Mouse (Mus musculus): Measurements from ENCODE around the gene Sgtb. TPM values are rescaled to one million over a fixed set of nuclear protein-coding genes. Genes with fewer than 3 reads are reported as not detected.

Sgtb gene
- polyA plus RNA-seq (2015; fragmentation: Nextera tagmentation; extraction: Ambion mirVana), result 4.9 and 5.6 TPM in 2 replicates

- Histone ChIP-seq H3K27ac (peak within 1 kb of the TSS; percentile 71), H3K4me1 (peaks cover 15% of the 10 kb centered on the region), H3K4me3 (peak within 1 kb of the TSS; percentile 68), H3K9ac (peak within 1 kb of the TSS; percentile 69), H3K9me3 (no peaks in the 10 kb centered on the region), H3K36me3 (no peaks in the 10 kb centered on the region), H3K4me2 (peak within 1 kb of the TSS; percentile 98), H3K27me3 (no peaks in the 10 kb centered on the region)
- 0% methylated on average over 28 of the region's 44 CpGs for WGBS
- ATAC-seq (ENCODE audit: insufficient number of reproducible peaks, low FRiP score, low TSS enrichment, low read depth), result peak; percentile 94
These were observed at the start of gene Sgtb, which contains the start of gene Nln for GRCm38 (mm10) chr13:104109288-104109815. Gene Sgtb, plus strand, starts transcription at chr13:104109741. Gene Nln, minus strand, starts transcription at chr13:104109614.

- H3K4me1 ChIP-seq, result peaks cover 14% of the 10 kb centered on the region
- H3K27ac ChIP-seq, result no peak overlapping the region
- no peaks in the 10 kb centered on the region for H3K9me3 ChIP-seq
- H3K4me3 ChIP-seq, result no peak overlapping the region
- no peaks in the 10 kb centered on the region for H3K36me3 ChIP-seq
- no peak overlapping the region for H3K9ac ChIP-seq
- H3K27me3 ChIP-seq, result no peaks in the 10 kb centered on the region
- H3K4me2 ChIP-seq, result no peak overlapping the region
- 84% methylated on average over 1 of the region's 1 CpGs for WGBS
- ATAC-seq (ENCODE audit: insufficient number of reproducible peaks, low FRiP score, low TSS enrichment, low read depth), result no peak
These were observed 49.3 kb upstream of the Sgtb start for GRCm38 (mm10) chr13:104060231-104060630.

- no peaks in the 10 kb centered on the region for H3K9me3 ChIP-seq
- no peaks in the 10 kb centered on the region for H3K36me3 ChIP-seq
- WGBS, result 32% methylated on average over 2 of the region's 2 CpGs
- no peak overlapping the region for H3K4me3 ChIP-seq
- H3K4me1 ChIP-seq, result peaks cover 14% of the 10 kb centered on the region
- no peak overlapping the region for H3K9ac ChIP-seq
- no peak; the same call in 1 of the 2 replicates for ATAC-seq (ENCODE audit: insufficient number of reproducible peaks, low FRiP score, low TSS enrichment, low read depth)
- no peaks in the 10 kb centered on the region for H3K27me3 ChIP-seq
- H3K4me2 ChIP-seq, result no peak overlapping the region
- H3K27ac ChIP-seq, result peak overlapping the region; percentile 60; the same call in 1 of the 2 replicates
These were observed 47.4 kb upstream of the Sgtb start for GRCm38 (mm10) chr13:104061975-104062750.

- no peaks in the 10 kb centered on the region for H3K27me3 ChIP-seq
- no peak overlapping the region for H3K9ac ChIP-seq
- H3K4me2 ChIP-seq, result no peak overlapping the region
- H3K36me3 ChIP-seq, result no peaks in the 10 kb centered on the region
- H3K4me1 ChIP-seq, result peaks cover 14% of the 10 kb centered on the region
- 30% methylated on average over 9 of the region's 9 CpGs for WGBS
- no peaks in the 10 kb centered on the region for H3K9me3 ChIP-seq
- 0 out of 2 replicates have a peak overlapping the region, but pooled peaks have one; percentile 60 for H3K27ac ChIP-seq
- no peak for ATAC-seq (ENCODE audit: insufficient number of reproducible peaks, low FRiP score, low TSS enrichment, low read depth)
- H3K4me3 ChIP-seq, result no peak overlapping the region
These were observed 46.5 kb upstream of the Sgtb start for GRCm38 (mm10) chr13:104063061-104063460.

DNA sequence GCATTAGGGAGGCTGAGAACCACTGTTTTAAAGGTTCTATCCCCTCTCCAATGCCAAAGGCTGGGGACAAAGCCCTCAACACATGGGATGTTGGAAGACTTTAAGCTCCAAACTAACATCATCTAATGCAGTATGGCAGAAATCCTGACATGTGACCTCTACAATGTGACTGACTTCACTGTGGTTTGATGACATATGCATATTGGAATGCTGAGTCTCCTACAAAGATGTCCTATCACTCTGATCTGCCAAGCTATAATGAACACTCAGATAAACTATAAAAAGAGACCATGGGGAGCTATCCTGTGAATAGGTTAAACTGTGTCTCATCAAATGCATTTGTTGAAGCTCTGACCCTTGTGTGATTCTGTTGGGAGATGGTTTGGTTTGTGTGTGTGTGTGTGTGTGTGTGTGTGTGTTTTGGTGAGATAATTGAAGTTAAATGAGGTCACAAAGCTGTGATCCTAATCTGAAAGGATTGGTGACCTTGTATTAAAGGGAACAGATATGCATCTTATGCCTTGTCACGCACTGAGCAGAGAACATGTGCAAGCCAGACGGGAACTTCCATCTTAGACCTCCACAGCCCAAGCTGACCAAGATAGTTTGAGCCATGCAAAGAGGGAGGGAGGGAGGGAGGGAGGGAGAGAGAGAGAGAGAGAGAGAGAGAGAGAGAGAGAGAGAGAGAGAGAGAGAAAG lies 43.7 kb upstream of the Sgtb start:
- Histone ChIP-seq H3K9me3 (no peaks in the 10 kb centered on the region), H3K27ac (no peak overlapping the region), H3K27me3 (no peaks in the 10 kb centered on the region), H3K9ac (no peak overlapping the region), H3K4me3 (no peak overlapping the region), H3K4me1 (peaks cover 14% of the 10 kb centered on the region), H3K36me3 (no peaks in the 10 kb centered on the region), H3K4me2 (no peak overlapping the region)
- WGBS, result 47% methylated on average over 2 of the region's 2 CpGs
- ATAC-seq (ENCODE audit: insufficient number of reproducible peaks, low FRiP score, low TSS enrichment, low read depth), result no peak

DNA sequence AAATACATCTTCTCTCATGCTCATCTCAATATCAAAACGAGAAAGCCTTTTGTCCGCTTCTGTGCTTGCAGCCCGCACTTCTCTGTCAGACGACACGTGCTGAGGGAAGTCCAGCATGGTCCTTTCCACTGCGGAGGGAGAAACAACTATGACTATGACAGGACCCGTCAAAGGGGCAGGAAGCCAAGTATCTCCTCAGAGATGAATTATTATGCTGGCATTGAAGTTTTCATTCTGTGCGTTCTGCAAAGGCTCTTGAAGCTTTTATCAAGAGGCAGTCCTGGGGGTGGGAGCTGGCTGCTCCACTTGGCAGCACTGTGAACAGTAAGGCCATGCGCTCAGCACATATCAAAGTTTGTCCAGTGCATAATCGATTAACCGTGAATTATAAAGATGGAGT lies 40.3 kb upstream of the Sgtb start:
- no peak for ATAC-seq (ENCODE audit: insufficient number of reproducible peaks, low FRiP score, low TSS enrichment, low read depth)
- Histone ChIP-seq H3K27ac (no peak overlapping the region), H3K9me3 (no peaks in the 10 kb centered on the region), H3K27me3 (no peaks in the 10 kb centered on the region), H3K4me1 (no peaks in the 10 kb centered on the region), H3K4me2 (no peak overlapping the region), H3K9ac (no peak overlapping the region), H3K4me3 (no peak overlapping the region), H3K36me3 (no peaks in the 10 kb centered on the region)
- WGBS, result 85% methylated on average over 11 of the region's 11 CpGs

DNA sequence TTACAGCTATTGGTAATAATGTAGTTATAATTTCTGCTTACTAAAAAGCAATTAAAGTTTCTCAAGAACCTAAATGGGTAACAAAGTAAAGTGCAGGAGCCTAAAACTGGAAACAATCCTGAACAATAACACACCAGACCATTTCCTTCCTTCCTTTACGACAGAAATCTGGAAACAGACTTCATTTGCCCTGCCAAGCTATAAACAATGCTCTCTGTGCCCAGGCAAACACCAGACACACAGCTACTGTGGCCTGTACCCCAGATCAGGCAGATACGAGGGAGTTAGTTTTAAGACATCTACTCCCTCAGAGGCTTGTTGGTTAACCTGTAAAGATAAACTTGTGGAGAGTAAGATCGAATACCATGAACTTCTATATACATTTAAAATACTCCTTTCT lies 38.8 kb upstream of the Sgtb start:
- Histone ChIP-seq H3K27ac (no peak overlapping the region), H3K9me3 (no peaks in the 10 kb centered on the region), H3K9ac (no peak overlapping the region), H3K4me1 (0 out of 2 replicates have a peak, but pooled peaks cover 5% of the 10 kb centered on the region), H3K4me2 (no peak overlapping the region), H3K4me3 (no peak overlapping the region), H3K36me3 (no peaks in the 10 kb centered on the region), H3K27me3 (no peaks in the 10 kb centered on the region)
- no peak for ATAC-seq (ENCODE audit: insufficient number of reproducible peaks, low FRiP score, low TSS enrichment, low read depth)
- WGBS, result 36% methylated on average over 3 of the region's 3 CpGs

GRCm38 (mm10) chr13:104072351-104072750 lies 37.2 kb upstream of the Sgtb start:
- 68% methylated on average over 9 of the region's 9 CpGs for WGBS
- peaks cover 8% of the 10 kb centered on the region; the same call in 1 of the 2 replicates for H3K4me1 ChIP-seq
- no peaks in the 10 kb centered on the region for H3K27me3 ChIP-seq
- no peak overlapping the region for H3K9ac ChIP-seq
- H3K9me3 ChIP-seq, result no peaks in the 10 kb centered on the region
- H3K27ac ChIP-seq, result no peak overlapping the region
- H3K4me2 ChIP-seq, result no peak overlapping the region
- no peak overlapping the region for H3K4me3 ChIP-seq
- no peaks in the 10 kb centered on the region for H3K36me3 ChIP-seq
- no peak for ATAC-seq (ENCODE audit: insufficient number of reproducible peaks, low FRiP score, low TSS enrichment, low read depth)

- Histone ChIP-seq H3K27ac (no peak overlapping the region), H3K36me3 (no peaks in the 10 kb centered on the region), H3K9ac (no peak overlapping the region), H3K9me3 (no peaks in the 10 kb centered on the region), H3K27me3 (no peaks in the 10 kb centered on the region), H3K4me1 (peaks cover 8% of the 10 kb centered on the region; the same call in 1 of the 2 replicates), H3K4me2 (no peak overlapping the region), H3K4me3 (no peak overlapping the region)
- WGBS, result 93% methylated on average over 8 of the region's 8 CpGs
- ATAC-seq (ENCODE audit: insufficient number of reproducible peaks, low FRiP score, low TSS enrichment, low read depth), result no peak
These were observed 35.3 kb upstream of the Sgtb start for GRCm38 (mm10) chr13:104074230-104074629.

DNA sequence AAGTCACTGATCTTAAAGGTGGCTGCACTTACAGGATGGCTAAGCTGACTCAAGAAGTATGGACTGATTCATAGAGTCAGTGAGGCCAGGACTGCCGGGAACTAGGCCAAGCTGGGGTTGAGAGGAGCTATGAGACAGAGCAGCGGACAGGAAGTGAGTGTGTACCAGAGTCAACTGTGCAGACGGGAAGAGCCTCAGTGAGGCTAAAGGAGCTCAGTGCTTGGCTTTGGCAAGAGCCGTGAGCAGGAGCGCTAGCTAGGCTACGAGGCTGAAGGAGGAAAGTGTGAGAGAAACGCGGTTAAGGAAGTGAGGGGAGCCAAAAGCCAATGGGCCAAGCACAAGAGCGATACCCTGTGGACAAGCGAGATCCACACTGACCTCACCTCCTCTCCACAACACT lies 34.8 kb upstream of the Sgtb start:
- Histone ChIP-seq H3K9ac (no peak overlapping the region), H3K36me3 (no peaks in the 10 kb centered on the region), H3K27ac (no peak overlapping the region; the same call in 1 of the 2 replicates), H3K4me2 (no peak overlapping the region), H3K9me3 (no peaks in the 10 kb centered on the region), H3K4me3 (no peak overlapping the region), H3K4me1 (peaks cover 8% of the 10 kb centered on the region; the same call in 1 of the 2 replicates), H3K27me3 (no peaks in the 10 kb centered on the region)
- ATAC-seq (ENCODE audit: insufficient number of reproducible peaks, low FRiP score, low TSS enrichment, low read depth), result no peak
- WGBS, result 69% methylated on average over 10 of the region's 10 CpGs

GRCm38 (mm10) chr13:104076993-104077392 lies 32.5 kb upstream of the Sgtb start:
- no peaks in the 10 kb centered on the region for H3K9me3 ChIP-seq
- no peak overlapping the region for H3K27ac ChIP-seq
- 43% methylated on average over 6 of the region's 6 CpGs for WGBS
- no peaks in the 10 kb centered on the region for H3K36me3 ChIP-seq
- no peak overlapping the region for H3K4me3 ChIP-seq
- ATAC-seq (ENCODE audit: insufficient number of reproducible peaks, low FRiP score, low TSS enrichment, low read depth), result no peak
- H3K4me1 ChIP-seq, result peaks cover 8% of the 10 kb centered on the region; the same call in 1 of the 2 replicates
- no peaks in the 10 kb centered on the region for H3K27me3 ChIP-seq
- no peak overlapping the region for H3K9ac ChIP-seq
- H3K4me2 ChIP-seq, result no peak overlapping the region

DNA sequence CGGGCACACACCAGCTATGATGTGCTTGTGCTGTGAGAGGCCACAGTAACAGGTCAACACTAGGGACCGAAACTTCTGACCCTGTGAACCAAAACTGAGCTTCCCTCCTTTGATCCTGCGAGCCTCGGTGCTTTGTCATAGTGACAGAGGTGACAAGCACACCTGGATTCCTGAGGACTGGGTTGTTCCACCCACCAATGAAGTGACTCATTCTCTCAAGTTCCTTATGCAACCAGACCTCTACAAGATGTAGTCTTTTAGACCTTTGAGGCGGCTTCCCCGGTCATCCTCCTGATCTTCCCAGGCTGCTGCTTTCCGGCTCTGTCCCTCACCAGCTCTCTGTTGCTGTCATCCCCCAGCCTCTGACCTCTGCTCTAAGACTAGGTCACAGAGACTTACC lies 27.0 kb upstream of the Sgtb start:
- WGBS, result 66% methylated on average over 7 of the region's 7 CpGs
- no peak for ATAC-seq (ENCODE audit: insufficient number of reproducible peaks, low FRiP score, low TSS enrichment, low read depth)

More for the DNA sequence above, 27.0 kb upstream of the Sgtb start:
- Histone ChIP-seq H3K4me1 (no peaks in the 10 kb centered on the region), H3K4me2 (no peak overlapping the region), H3K27ac (no peak overlapping the region), H3K4me3 (no peak overlapping the region), H3K9ac (no peak overlapping the region), H3K27me3 (no peaks in the 10 kb centered on the region), H3K9me3 (no peaks in the 10 kb centered on the region), H3K36me3 (no peaks in the 10 kb centered on the region)
